Mouse (Mus musculus) megakaryocyte, adult 5-6 weeks (primary cell): ENCODE measurements around the gene Krtdap. TPM values are rescaled to one million over a fixed set of nuclear protein-coding genes. Genes with fewer than 3 reads are reported as not detected.
"Not testable (repeated sequence)": the region's sequence is repeated elsewhere in the genome, so short reads cannot be mapped to it uniquely, and the experiment has no call there.

Source experiments
- ATAC-seq: 2 replicates; pipeline ENCODE4 v1.8.0; 2016; ENCODE audit warnings: mild to moderate bottlenecking, inconsistent platforms; ENCODE audit not compliant: poor library complexity, severe bottlenecking
- total RNA-seq, 2 experiments: library from RNA; stranded (forward) in 1 of 2; stranded (reverse) in 1 of 2; fragments of 153-499, 151-499 nt in 1 of 2; fragments of 221-1000, 200-1000 nt in 1 of 2; gene quantifications; 2 replicates each; pipeline versions ENCODE4 v1.2.3 to v1.2.4; 2015 to 2017

Gene Krtdap
- total RNA-seq, 2 experiments from 2014 or later, result not detected

- not testable (repeated sequence) for ATAC-seq
Measured at GRCm38 (mm10) chr7:30832684-30833083, 45.0 kb downstream of the Krtdap start.

GRCm38 (mm10) chr7:30837277-30837676, 49.6 kb downstream of the Krtdap start:
- ATAC-seq, result no peak

DNA sequence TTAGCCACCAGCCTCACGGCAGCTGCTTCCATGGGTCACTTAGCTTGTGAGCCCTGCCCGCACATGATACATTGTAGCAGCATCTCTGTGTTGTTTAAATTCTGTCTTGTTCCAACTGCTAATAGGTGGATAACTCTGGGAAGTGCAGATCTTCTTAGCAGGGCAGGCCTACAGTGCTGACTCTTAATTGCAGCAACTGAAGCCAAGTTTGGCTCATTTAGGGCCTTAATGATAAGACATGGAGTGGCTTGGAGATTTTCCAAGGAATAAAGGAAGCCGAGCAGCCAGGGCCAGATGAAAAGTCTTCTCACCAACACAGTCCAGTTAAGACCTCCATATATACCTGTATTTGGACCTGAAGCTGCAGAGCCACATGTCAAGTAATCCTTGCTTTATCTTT, 52.6 kb downstream of the Krtdap start:
- ATAC-seq, result no peak

Other genes starting within 250 kb of the Krtdap start
Only the 30 nearest of the 31 such genes appear.
- 3.6 and 6.6 TPM in 2 replicates for gene Proser3, start 235.6 kb upstream of the Krtdap start, total RNA-seq (2015)
- gene Proser3, start 235.6 kb upstream of the Krtdap start, total RNA-seq (2017), result 2.4 and 2.6 TPM in 2 replicates
- gene Lin37, start 228.1 kb upstream of the Krtdap start, total RNA-seq (2015), result 54.7 and 64.1 TPM in 2 replicates
- 13.0 and 22.4 TPM in 2 replicates for gene Lin37, start 228.1 kb upstream of the Krtdap start, total RNA-seq (2017)
- 15.2 and 19.6 TPM in 2 replicates for gene U2af1l4, start 224.6 kb upstream of the Krtdap start, total RNA-seq (2015)
- gene U2af1l4, start 224.6 kb upstream of the Krtdap start, total RNA-seq (2017), result 63.3 and 69.7 TPM in 2 replicates
- 1.0 and 2.1 TPM in 2 replicates for gene Gm49396, start 224.6 kb upstream of the Krtdap start, total RNA-seq (2015)
- 3.6 and 3.8 TPM in 2 replicates for gene Gm49396, start 224.6 kb upstream of the Krtdap start, total RNA-seq (2017)
- gene Psenen, start 224.3 kb upstream of the Krtdap start, total RNA-seq (2015), result 216 and 221 TPM in 2 replicates
- gene Psenen, start 224.3 kb upstream of the Krtdap start, total RNA-seq (2017), result 154 and 162 TPM in 2 replicates
- gene Igflr1, start 222.5 kb upstream of the Krtdap start, total RNA-seq (2015), result 4.6 and 8.0 TPM in 2 replicates
- not detected in 2 replicates for gene Igflr1, start 222.5 kb upstream of the Krtdap start, total RNA-seq (2017)
- 60.9 and 78.2 TPM in 2 replicates for gene Kmt2b, start 199.2 kb upstream of the Krtdap start, total RNA-seq (2015)
- gene Kmt2b, start 199.2 kb upstream of the Krtdap start, total RNA-seq (2017), result 8.0 and 24.3 TPM in 2 replicates
- 0.78 TPM in 1 of 2 replicates, not detected in the other for gene Zbtb32, start 189.0 kb upstream of the Krtdap start, total RNA-seq (2015)
- gene Zbtb32, start 189.0 kb upstream of the Krtdap start, total RNA-seq (2017), result 2.0 and 2.9 TPM in 2 replicates
- 0.60 TPM in 1 of 2 replicates, not detected in the other for gene Upk1a, start 175.0 kb upstream of the Krtdap start, total RNA-seq (2015)
- gene Upk1a, start 175.0 kb upstream of the Krtdap start, total RNA-seq (2017), result not detected in 2 replicates
- gene Cox6b1, start 161.7 kb upstream of the Krtdap start, total RNA-seq (2015), result 305 and 323 TPM in 2 replicates
- gene Cox6b1, start 161.7 kb upstream of the Krtdap start, total RNA-seq (2017), result 441 and 447 TPM in 2 replicates
- not detected in 2 replicates for gene Etv2, start 152.0 kb upstream of the Krtdap start, total RNA-seq (2015)
- gene Etv2, start 152.0 kb upstream of the Krtdap start, total RNA-seq (2017), result 0.59 TPM in 1 of 2 replicates, not detected in the other
- gene Rbm42, start 137.6 kb upstream of the Krtdap start, total RNA-seq (2015), result 50.2 and 50.4 TPM in 2 replicates
- gene Rbm42, start 137.6 kb upstream of the Krtdap start, total RNA-seq (2017), result 41.3 and 46.6 TPM in 2 replicates
- gene Haus5, start 122.9 kb upstream of the Krtdap start, total RNA-seq (2015), result 22.4 and 22.9 TPM in 2 replicates
- 17.0 and 18.7 TPM in 2 replicates for gene Haus5, start 122.9 kb upstream of the Krtdap start, total RNA-seq (2017)
- not detected in 2 replicates for gene Pmis2, start 116.3 kb upstream of the Krtdap start, total RNA-seq (2015)
- gene Pmis2, start 116.3 kb upstream of the Krtdap start, total RNA-seq (2017), result not detected in 2 replicates
- gene 2200002J24Rik, start 89.0 kb upstream of the Krtdap start, total RNA-seq (2015), result not detected in 2 replicates
- not detected in 2 replicates for gene 2200002J24Rik, start 89.0 kb upstream of the Krtdap start, total RNA-seq (2017)
- gene Atp4a, start 75.7 kb upstream of the Krtdap start, total RNA-seq (2015), result 0.71 and 1.3 TPM in 2 replicates
- gene Atp4a, start 75.7 kb upstream of the Krtdap start, total RNA-seq (2017), result 0.04 TPM in 1 of 2 replicates, not detected in the other
- gene Tmem147, start 58.4 kb upstream of the Krtdap start, total RNA-seq (2015), result 86.7 and 96.5 TPM in 2 replicates
- gene Tmem147, start 58.4 kb upstream of the Krtdap start, total RNA-seq (2017), result 27.8 and 31.4 TPM in 2 replicates
- gene Gapdhs, start 44.2 kb upstream of the Krtdap start, total RNA-seq (2015), result not detected in 2 replicates
- not detected in 2 replicates for gene Gapdhs, start 44.2 kb upstream of the Krtdap start, total RNA-seq (2017)
- gene Sbsn, start 36.4 kb upstream of the Krtdap start, total RNA-seq (2015), result 0.22 and 3.2 TPM in 2 replicates
- 0.49 and 0.88 TPM in 2 replicates for gene Sbsn, start 36.4 kb upstream of the Krtdap start, total RNA-seq (2017)
- 15.1 and 17.1 TPM in 2 replicates for gene Dmkn, start 24.1 kb upstream of the Krtdap start, total RNA-seq (2015)
- 24.6 and 25.7 TPM in 2 replicates for gene Dmkn, start 24.1 kb upstream of the Krtdap start, total RNA-seq (2017)
- gene Ffar2, start 35.9 kb downstream of the Krtdap start, total RNA-seq (2015), result 3.4 and 4.0 TPM in 2 replicates
- gene Ffar2, start 35.9 kb downstream of the Krtdap start, total RNA-seq (2017), result 12.2 and 15.3 TPM in 2 replicates
- not detected in 2 replicates for gene Ffar3, start 68.3 kb downstream of the Krtdap start, total RNA-seq (2015)
- gene Ffar3, start 68.3 kb downstream of the Krtdap start, total RNA-seq (2017), result not detected in 2 replicates
- 0.09 TPM in 1 of 2 replicates, not detected in the other for gene Ffar1, start 73.7 kb downstream of the Krtdap start, total RNA-seq (2015)
- 0.07 TPM in 1 of 2 replicates, not detected in the other for gene Ffar1, start 73.7 kb downstream of the Krtdap start, total RNA-seq (2017)
- 1.9 and 2.7 TPM in 2 replicates for gene Cd22, start 92.4 kb downstream of the Krtdap start, total RNA-seq (2015)
- 10.5 and 10.8 TPM in 2 replicates for gene Cd22, start 92.4 kb downstream of the Krtdap start, total RNA-seq (2017)
- 0.87 and 0.89 TPM in 2 replicates for gene Mag, start 127.0 kb downstream of the Krtdap start, total RNA-seq (2015)
- gene Mag, start 127.0 kb downstream of the Krtdap start, total RNA-seq (2017), result 0.95 and 1.1 TPM in 2 replicates
- not detected in 2 replicates for gene Hamp2, start 136.8 kb downstream of the Krtdap start, total RNA-seq (2015)
- gene Hamp2, start 136.8 kb downstream of the Krtdap start, total RNA-seq (2017), result not detected in 2 replicates
- gene Hamp, start 156.1 kb downstream of the Krtdap start, total RNA-seq (2015), result 0.60 TPM in 1 of 2 replicates, not detected in the other
- not detected in 2 replicates for gene Hamp, start 156.1 kb downstream of the Krtdap start, total RNA-seq (2017)
- 145 and 150 TPM in 2 replicates for gene Usf2, start 168.9 kb downstream of the Krtdap start, total RNA-seq (2015)
- gene Usf2, start 168.9 kb downstream of the Krtdap start, total RNA-seq (2017), result 193 and 226 TPM in 2 replicates
- gene Lsr, start 185.6 kb downstream of the Krtdap start, total RNA-seq (2015), result 4.3 and 7.3 TPM in 2 replicates
- 4.7 and 6.1 TPM in 2 replicates for gene Lsr, start 185.6 kb downstream of the Krtdap start, total RNA-seq (2017)
- gene Fam187b, start 185.9 kb downstream of the Krtdap start, total RNA-seq (2015), result 1.4 and 1.9 TPM in 2 replicates
- gene Fam187b, start 185.9 kb downstream of the Krtdap start, total RNA-seq (2017), result 0.51 and 0.77 TPM in 2 replicates